Mouse (Mus musculus) liver, embryonic 14.5 days (tissue): ENCODE results near the gene Cyth4. TPM values are rescaled to one million over a fixed set of nuclear protein-coding genes. Genes with fewer than 3 reads are reported as not detected.

Experiments used
- ATAC-seq: fragments of 200-750 bp; cut with Nextera tagmentation; 2 replicates; pipeline ENCODE4 v1.8.0; 2017; ENCODE audit warnings: moderate number of reproducible peaks, mild to moderate bottlenecking, moderate library complexity; ENCODE audit not compliant: insufficient read depth
- DNase-seq, 3 experiments: peaks; one replicate each; pipeline ENCODE4 v3.0.0-alpha.2; 2012 to 2013; ENCODE audit warnings: low read depth in 3 of 3, low spot score in 3 of 3
- H3K27ac ChIP-seq: fragments of 300-500 bp; sonication (generic); 2 replicates; pipeline ENCODE4 v1.5.1; 2014; ENCODE audit warnings: moderate library complexity, mild to moderate bottlenecking, control low read depth, inconsistent platforms
- H3K27me3 ChIP-seq: fragments of 300-500 bp; sonication (generic); 2 replicates; pipeline ENCODE4 v1.6.1; 2014; ENCODE audit warnings: mild to moderate bottlenecking, low read length, moderate library complexity; ENCODE audit not compliant: control insufficient read depth, insufficient read depth
- H3K36me3 ChIP-seq: fragments of 300-500 bp; sonication (generic); replicated peaks from 2 replicates; pipeline ENCODE4 v1.6.1; 2014; ENCODE audit warnings: low read depth; ENCODE audit not compliant: control insufficient read depth, insufficient read depth
- H3K4me1 ChIP-seq, 2 experiments: fragments of 200-500 bp in 1 of 2; fragments of 300-500 bp in 1 of 2; sonication (generic) in 1 of 2; replicated peaks; 2 replicates each; pipeline ENCODE4 v1.6.1; 2012 to 2014; ENCODE audit warnings: antibody characterized with exemption in 1 of 2, inconsistent platforms in 1 of 2, low read length in 1 of 2; ENCODE audit not compliant: control insufficient read depth in 2 of 2, insufficient read depth in 2 of 2
- H3K4me2 ChIP-seq: fragments of 300-500 bp; sonication (generic); 2 replicates; pipeline ENCODE4 v1.6.1; 2014; ENCODE audit warnings: low read depth, mild to moderate bottlenecking, control low read depth, moderate library complexity
- H3K4me3 ChIP-seq, 2 experiments: fragments of 200-500 bp in 1 of 2; fragments of 300-500 bp in 1 of 2; sonication (generic) in 1 of 2; 2 replicates each; pipeline ENCODE4 v1.5.1; 2012 to 2014; ENCODE audit warnings: low read depth in 2 of 2, low read length in 2 of 2, mild to moderate bottlenecking in 2 of 2, control low read depth in 1 of 2, inconsistent platforms in 1 of 2, moderate library complexity in 1 of 2; ENCODE audit not compliant: insufficient read depth in 1 of 2
- H3K9ac ChIP-seq: fragments of 300-500 bp; sonication (generic); replicated peaks from 2 replicates; pipeline ENCODE4 v1.6.1; 2014; ENCODE audit warnings: mild to moderate bottlenecking, control low read depth, moderate library complexity
- H3K9me3 ChIP-seq: fragments of 300-500 bp; sonication (generic); 2 replicates; pipeline ENCODE4 v1.6.1; 2016; ENCODE audit warnings: low read length, mixed read lengths; ENCODE audit not compliant: control insufficient read depth
- CTCF ChIP-seq: IDR thresholded peaks from 2 replicates; pipeline ENCODE4 v1.5.1; 2016; ENCODE audit warnings: antibody characterized with exemption, low read depth, control low read depth
- EP300 ChIP-seq: IDR thresholded peaks from 2 replicates; pipeline ENCODE4 v1.6.1; 2016; ENCODE audit warnings: antibody characterized with exemption, low read depth
- WGBS: fragments of 180-500 bp; shearing (Covaris S2); extraction: QIAGEN DNeasy Blood & Tissue Kit; methylation state at CpG from one replicate; pipeline ENCODE4 v1.1.7; 2014; ENCODE audit not compliant: insufficient replicate concordance; 5-methylcytosine and 5-hydroxymethylcytosine counted together
- polyA plus RNA-seq, 2 experiments: library from polyadenylated mRNA; depleted of rRNA in 1 of 2; stranded (reverse) in 1 of 2; unstranded in 1 of 2; fragments of >200 nt; fragmentation: Nextera tagmentation in 1 of 2; extraction: Ambion mirVana in 1 of 2; gene quantifications; 2 replicates each; pipeline versions ENCODE4 v1.2.1 to v1.2.3; 2012 to 2014

Cyth4 gene
- polyA plus RNA-seq, 2 experiments: 4.3 to 7.6 TPM

DNA sequence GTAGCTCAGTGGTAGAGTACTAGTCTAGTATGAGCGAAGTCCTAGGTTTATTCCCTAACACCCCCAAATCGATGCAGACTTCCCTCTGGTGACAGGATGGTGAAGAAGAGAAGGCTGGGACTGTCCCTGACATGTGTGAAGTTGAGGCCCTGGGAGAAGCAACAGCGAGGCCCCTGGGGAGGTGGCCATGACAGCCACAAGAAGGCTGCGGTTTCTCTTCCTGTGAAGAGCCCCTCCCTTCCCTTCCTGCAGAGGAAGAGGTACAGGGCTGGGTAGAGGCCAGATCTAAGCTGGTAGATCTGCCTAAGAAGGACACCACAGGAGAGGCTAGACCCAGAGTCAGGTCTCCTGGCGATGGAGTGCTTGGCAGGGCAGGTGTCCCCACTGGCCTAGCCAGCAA, 32.9 kb upstream of the Cyth4 start:
- Histone ChIP-seq H3K36me3 (peaks cover 3% of the 10 kb centered on the region; the same call in 1 of the 2 replicates), H3K4me3 (no peak overlapping the region), H3K9me3 (no peaks in the 10 kb centered on the region), H3K4me2 (peak overlapping the region; percentile 45), H3K27me3 (no peaks in the 10 kb centered on the region), H3K4me1 (peaks cover 20 to 31% of the 10 kb centered on the region in 2 experiments), H3K9ac (no peak overlapping the region), H3K27ac (peak overlapping the region; percentile 6; the same call in 1 of the 2 replicates)
- TF ChIP-seq EP300: no peak
- TF ChIP-seq CTCF: no peak
- DNase-seq (peak in 1 of 3 experiments; percentile 33), ATAC-seq (peak; percentile 67)
- WGBS: 21% methylated on average over 5 of the region's 5 CpGs

DNA sequence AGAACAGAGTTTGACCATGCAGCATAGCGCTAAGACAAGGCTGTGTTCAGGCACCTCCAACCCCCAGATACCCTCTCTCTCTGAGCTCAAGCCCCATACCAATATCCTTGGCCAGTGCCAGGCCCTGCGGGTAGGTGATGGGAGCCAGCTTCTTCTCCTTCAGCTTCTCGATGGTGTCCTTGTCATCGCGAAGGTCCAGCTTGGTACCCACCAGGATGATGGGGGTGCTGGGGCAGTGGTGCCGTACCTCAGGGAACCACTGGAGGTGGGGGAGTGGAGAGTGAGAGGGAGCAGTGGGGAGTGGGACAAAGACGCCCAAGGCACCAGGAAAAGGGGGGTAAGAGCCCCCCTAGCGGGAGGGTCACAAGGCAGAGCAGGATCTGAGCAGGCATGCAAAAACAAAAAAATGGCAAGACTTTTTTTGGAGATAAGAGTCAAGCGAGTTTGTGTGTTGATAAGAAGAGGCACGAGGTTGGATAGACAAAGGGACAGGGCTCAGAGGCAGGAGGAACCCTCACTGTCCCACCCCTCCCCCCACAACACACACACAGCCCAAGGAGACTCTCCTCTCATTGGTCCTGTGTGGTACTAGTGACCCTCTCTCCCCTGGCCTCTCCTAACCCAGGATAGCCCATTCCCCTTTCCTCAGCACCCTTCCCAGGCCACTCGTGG, 31.9 kb upstream of the Cyth4 start:
- H3K9ac ChIP-seq: peak overlapping the region; percentile 44
- peaks cover 20 to 31% of the 10 kb centered on the region in 2 experiments for H3K4me1 ChIP-seq
- H3K4me2 ChIP-seq: peak overlapping the region; percentile 45
- TF ChIP-seq EP300: peak; percentile 71
- TF ChIP-seq CTCF: 0 out of 2 replicates have a peak, but pooled peaks have one; percentile 15
- peak overlapping the region; percentile 45 for H3K27ac ChIP-seq
- 37% methylated on average over 11 of the region's 11 CpGs for WGBS
- H3K9me3 ChIP-seq: no peaks in the 10 kb centered on the region
- peaks cover 9% of the 10 kb centered on the region; the same call in 1 of the 2 replicates for H3K36me3 ChIP-seq
- ATAC-seq (peak; percentile 84), DNase-seq (peak in 2 of 3 experiments; percentile 28 to 47)
- H3K4me3 ChIP-seq: no peak overlapping the region
- H3K27me3 ChIP-seq: no peaks in the 10 kb centered on the region

DNA sequence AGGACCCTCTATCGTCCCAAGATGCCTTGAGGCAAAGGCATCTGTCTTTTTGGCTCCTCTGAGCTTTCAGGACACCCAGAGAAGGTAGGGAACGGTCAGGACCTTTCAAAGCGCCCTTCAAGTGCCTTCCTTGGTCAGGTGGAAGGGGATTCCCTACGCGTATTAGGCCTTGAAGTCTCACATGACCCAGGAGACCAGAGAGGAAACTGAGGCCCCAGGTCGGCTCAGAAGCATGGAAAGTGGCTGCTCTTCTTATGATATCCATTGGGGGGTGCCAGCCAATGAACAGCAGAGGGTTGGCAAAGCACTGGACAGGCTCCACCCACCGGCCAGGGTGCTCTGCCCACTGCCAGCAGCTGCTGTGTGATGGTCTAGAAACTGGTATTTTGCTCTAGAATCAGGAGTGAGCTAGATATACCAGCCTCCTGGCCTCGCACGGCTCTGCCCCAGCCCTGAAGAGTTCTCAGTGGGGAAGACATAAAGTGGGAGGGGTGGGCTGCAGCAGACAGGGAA, 29.2 kb upstream of the Cyth4 start:
- Histone ChIP-seq H3K27me3 (no peaks in the 10 kb centered on the region), H3K4me1 (peaks cover 35 to 51% of the 10 kb centered on the region in 2 experiments), H3K9me3 (no peaks in the 10 kb centered on the region), H3K27ac (no peak overlapping the region), H3K4me3 (no peak overlapping the region), H3K4me2 (no peak overlapping the region), H3K36me3 (peaks cover 9% of the 10 kb centered on the region; the same call in 1 of the 2 replicates), H3K9ac (no peak overlapping the region)
- 68% methylated on average over 9 of the region's 9 CpGs for WGBS
- DNase-seq (no peak), ATAC-seq (no peak)
- no peak; the same call in 1 of the 2 replicates for TF ChIP-seq CTCF
- TF ChIP-seq EP300: no peak

DNA sequence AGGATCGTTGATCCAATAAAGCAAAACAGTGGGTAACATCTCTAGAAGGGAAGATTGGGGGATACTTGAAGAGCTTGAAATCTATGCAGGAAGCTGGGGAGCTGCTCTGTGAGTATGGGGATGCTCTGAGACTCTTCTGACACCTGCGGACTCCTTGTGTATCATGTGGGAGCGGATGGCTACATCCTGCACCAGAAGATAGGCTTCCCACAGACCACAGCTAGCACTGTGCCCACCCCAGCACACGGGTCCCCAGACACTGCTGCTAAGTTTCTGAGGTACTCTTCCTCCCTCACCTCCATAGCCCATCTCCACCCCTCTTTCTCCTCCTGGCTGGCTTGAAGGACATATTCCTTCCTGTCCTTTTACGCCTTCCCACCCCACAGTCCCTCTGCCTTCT, 26.7 kb upstream of the Cyth4 start:
- no peak overlapping the region; the same call in 1 of the 2 replicates for H3K9ac ChIP-seq
- no peaks in the 10 kb centered on the region for H3K9me3 ChIP-seq
- no peaks in the 10 kb centered on the region for H3K27me3 ChIP-seq
- ATAC-seq: no peak
- H3K36me3 ChIP-seq: peaks cover 9% of the 10 kb centered on the region; the same call in 1 of the 2 replicates
- WGBS: 74% methylated on average over 5 of the region's 5 CpGs
- H3K4me3 ChIP-seq: no peak overlapping the region
- peaks cover 25 to 39% of the 10 kb centered on the region in 2 experiments for H3K4me1 ChIP-seq
- H3K27ac ChIP-seq: no peak overlapping the region
- peak overlapping the region; percentile 83 for H3K4me2 ChIP-seq
- no peak for TF ChIP-seq EP300
- no peak for TF ChIP-seq CTCF
- DNase-seq: no peak

DNA sequence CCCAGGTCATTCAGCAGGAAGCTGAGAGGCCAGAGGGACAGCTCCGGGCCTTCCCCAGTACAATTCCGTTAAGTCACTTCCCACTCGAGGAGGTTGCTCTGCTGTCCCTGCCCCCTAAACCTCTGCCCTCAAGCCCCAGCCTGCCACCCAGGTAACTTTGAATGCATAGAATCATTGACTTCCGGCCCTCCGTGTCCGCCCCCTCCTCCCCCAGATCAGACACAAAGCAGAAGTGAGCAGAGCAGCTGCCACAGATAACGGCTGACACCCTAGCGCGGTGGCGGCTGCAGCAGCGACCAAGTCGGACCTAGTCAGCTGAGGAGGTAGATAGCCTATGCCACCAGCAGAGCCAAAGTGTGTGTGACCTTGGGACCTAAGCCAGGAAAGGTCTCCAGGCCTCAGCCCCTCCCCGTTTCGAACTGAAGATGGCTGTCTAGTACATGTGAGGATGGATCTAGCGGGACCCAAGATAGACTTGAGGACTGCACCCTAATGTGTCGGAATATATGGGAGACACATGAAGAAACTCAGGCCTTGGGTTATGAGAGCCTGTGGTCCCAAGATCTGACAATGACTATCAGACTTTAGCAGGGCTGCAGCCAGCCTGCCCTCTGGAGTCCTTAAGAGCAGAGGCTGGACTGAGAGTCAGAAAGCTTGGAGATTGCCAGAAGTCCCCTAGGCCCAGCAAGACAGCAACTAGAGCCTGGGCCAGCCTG, 25.1 kb upstream of the Cyth4 start:
- DNase-seq: peak; percentile 75 to 76 (median 75)

More for the DNA sequence above, 25.1 kb upstream of the Cyth4 start:
- Histone ChIP-seq H3K4me3 (peak overlapping the region; percentile 64 to 69), H3K36me3 (peaks cover 9% of the 10 kb centered on the region; the same call in 1 of the 2 replicates), H3K9ac (peak overlapping the region; percentile 81), H3K27me3 (no peaks in the 10 kb centered on the region), H3K4me1 (peaks cover 19 to 29% of the 10 kb centered on the region in 2 experiments), H3K27ac (peak overlapping the region; percentile 84), H3K4me2 (peak overlapping the region; percentile 83), H3K9me3 (no peaks in the 10 kb centered on the region)
- peak; percentile 0; the same call in 1 of the 2 replicates for TF ChIP-seq CTCF
- TF ChIP-seq EP300: peak; percentile 73
- 4% methylated on average over 16 of the region's 16 CpGs for WGBS
- ATAC-seq: peak; percentile 93
